Mouse (Mus musculus) small intestine, adult 2 months (tissue): ENCODE results near the gene Mon1b.

Experiments
- CTCF ChIP-seq: fragments of 200-500 bp; IDR thresholded peaks from 2 replicates; pipeline ENCODE4 v1.5.1; 2012; ENCODE audit warnings: low read depth, mild to moderate bottlenecking, control low read depth, inconsistent platforms, low read length, moderate library complexity, mixed read lengths; ENCODE audit not compliant: insufficient replicate concordance, insufficient read length; ENCODE audit errors: extremely low read depth
- POLR2A ChIP-seq: fragments of 200-500 bp; IDR thresholded peaks from 2 replicates; pipeline ENCODE4 v1.6.1; 2012; ENCODE audit warnings: low read depth, mild to moderate bottlenecking, control low read depth, inconsistent platforms, low read length, moderate library complexity

- TF ChIP-seq CTCF (no peak), POLR2A (no peak)
Observed at GRCm38 (mm10) chr8:113665951-113666350, 30.6 kb downstream of the Mon1b start.
